Mouse (Mus musculus) cerebellum, adult 9-10 months (tissue): ENCODE results near the gene Ung.

ENCODE experiments used
- DNase-seq: peaks from one replicate; pipeline ENCODE4 v3.0.0; 2022

The Ung gene

GRCm38 (mm10) chr5:114130211-114130605, at the start of gene Ung:
Gene Ung (plus strand): TSS chr5:114130386.
- DNase-seq = peak; percentile 59

GRCm38 (mm10) chr5:114085501-114085900, 44.7 kb upstream of the Ung start:
- peak; percentile 73 for DNase-seq

DNA sequence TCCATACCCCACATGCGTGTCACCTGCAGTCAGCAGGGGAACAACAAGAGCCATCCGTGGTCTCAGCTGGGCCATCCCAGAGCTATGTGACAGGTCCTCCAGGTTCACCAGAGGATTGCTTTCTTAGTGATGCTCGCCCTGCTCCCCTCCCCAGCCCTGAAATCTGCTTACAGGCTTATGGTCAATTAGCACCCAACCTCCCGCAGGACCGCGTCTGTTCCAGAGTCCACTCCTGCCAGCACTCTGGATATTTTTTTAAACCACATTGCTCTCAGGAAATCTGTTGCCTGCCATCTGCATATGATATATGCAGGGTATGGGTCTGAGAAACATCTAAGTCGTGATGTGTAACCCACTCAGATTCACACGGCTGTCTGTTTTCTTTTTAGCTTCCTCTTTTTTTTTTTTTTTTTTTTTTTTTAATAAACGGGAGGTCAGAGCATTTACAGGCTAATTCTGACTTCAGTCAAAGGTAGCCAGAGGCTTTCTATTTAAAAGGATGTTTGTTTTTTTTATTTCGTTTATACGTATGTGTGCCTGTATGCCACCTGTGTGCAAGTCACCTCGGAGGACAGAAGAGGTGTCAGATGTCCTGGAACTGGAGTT, 42.2 kb upstream of the Ung start:
- peak; percentile 82 for DNase-seq

DNA sequence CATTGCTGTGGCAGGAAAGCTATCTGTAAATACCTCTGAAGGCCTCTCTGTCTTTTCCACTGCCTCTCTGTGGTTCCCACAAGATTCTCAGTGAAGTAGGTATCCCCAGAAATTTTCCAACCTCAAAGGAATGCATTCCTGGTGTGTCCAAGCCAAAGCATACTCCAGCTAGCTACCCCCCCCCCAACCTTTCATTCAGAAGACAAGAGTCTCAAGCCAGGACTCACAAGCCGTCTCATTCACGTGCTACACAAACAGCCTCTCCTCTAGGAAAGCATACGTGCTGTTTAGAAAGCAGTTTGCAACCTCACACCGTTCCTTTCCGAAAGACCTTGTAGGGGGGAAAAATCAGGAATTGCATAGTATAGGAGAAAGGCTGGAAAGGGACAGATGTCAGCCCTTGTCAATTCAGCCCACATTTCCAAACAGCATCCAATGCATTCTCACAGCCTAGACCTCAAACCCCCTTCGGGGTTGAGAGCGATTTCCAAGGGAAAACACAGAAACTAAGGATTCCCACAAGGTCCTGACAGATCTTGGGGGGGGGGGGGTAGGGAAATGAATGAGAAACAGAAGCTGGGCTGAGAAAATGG, 39.7 kb upstream of the Ung start:
- DNase-seq = peak; percentile 52

DNA sequence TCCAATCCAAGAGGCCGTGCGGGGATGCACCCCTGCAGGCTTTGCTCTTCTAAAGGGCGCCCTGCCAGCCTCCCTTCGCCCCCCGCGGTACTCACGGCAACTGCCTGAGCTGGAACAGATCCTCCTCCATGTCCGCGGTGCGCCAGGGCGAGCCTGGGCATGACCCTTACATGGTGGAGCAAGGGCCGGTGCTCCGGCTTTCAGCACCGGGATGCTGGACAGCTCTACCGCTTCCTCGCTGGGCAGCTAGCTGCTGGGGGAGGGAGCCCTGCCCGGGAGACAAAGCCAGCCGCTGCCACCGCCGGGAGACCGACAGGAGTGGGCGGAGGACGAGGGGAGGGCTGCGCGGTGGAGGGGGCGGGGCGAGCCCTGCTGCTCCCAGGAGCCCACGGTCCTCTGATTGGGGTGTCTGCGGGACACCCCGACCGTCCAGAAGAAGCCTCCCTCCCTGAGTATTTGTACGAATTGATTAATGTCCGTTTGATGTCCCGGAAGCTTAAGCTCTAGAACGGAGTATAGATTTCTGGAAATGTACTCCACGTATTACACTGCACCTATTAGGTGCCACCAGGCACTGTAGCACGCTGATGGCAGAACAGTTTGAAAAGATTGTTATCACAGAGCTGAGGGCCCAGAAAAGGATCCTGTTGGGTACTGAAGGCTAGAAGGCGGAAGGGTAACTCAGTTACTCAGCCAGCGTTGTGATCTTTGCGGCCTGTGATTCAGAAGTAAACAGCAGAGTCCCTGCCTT, 39.0 kb upstream of the Ung start, which contains the start of gene Svop:
Gene Svop (minus strand): TSS at position 514 of the 751 bp plus-strand sequence.
- peak; percentile 88 for DNase-seq

DNA sequence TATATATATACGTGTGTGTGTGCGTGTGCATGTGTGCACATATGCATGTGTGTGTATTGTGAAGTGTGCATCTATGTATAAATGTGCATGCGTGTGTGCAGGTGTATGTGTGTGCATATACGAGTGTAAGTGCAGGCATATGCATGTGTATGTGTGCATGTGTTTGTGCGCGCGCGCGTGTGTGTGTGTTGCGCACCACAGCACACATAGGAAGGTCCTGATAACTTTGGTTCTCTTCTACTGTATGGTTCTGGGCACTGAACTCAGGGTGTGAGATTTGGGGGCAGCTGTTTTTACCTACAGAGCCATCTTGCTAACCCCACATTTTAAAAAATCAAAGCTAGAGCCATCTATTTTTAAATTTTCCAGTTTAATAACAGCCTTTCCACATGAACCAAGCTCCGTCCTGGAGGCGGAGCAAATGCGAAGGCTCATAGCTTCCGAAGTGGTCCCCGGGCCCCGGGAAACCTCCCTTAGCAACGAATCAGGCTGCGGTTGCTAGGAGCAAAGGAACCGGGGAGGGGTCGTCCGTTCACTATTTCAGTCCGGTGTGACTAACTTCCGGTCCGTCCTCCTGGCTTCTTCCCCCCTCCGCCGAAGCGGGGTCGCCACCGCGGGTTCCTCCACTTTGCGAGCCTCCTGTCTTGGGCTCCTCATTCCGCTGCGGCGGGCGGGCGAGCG, 30.3 kb upstream of the Ung start:
- DNase-seq = peak; percentile 89

- DNase-seq = peak; percentile 55
Measured at GRCm38 (mm10) chr5:114100390-114101099, 29.6 kb upstream of the Ung start.

DNA sequence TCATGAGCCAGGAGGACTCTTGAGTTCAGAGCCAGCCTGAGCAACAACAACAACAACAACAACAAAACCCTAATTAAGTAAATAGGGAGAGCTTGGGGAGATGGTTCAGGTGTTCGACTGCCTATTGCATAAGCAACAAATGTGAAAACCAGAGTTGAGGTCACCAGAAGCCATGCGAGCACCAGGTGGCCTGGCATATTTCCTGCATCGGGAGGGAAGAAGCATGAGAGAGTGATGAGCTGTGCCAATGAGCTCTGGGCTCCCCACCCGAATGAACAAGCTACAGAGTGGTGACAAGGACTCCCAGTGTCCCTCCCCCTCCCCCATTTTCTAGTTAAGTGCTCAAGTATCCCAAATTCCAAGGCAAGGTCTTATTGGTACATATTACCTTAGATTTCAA, 28.3 kb upstream of the Ung start:
- peak; percentile 65 for DNase-seq

DNA sequence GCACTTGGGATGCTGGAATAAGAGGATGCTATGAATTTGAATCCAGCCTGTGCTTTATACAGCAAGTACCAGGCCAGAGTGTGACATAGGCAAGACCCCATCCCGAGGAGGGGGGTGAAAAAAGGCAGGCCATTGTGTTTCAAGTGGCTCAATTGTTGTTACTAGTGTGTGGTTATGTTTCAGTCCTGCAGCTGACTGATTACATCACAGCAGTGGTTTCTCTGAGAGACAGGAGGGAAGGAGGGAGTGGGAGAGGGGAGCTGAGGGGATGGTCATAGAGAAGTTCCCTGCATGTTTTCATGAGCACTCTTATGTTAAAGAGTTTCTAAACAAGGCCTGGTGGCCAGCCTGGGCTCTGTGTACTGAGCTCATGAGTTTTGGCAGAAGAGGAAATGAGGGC, 27.4 kb upstream of the Ung start:
- peak; percentile 45 for DNase-seq

DNA sequence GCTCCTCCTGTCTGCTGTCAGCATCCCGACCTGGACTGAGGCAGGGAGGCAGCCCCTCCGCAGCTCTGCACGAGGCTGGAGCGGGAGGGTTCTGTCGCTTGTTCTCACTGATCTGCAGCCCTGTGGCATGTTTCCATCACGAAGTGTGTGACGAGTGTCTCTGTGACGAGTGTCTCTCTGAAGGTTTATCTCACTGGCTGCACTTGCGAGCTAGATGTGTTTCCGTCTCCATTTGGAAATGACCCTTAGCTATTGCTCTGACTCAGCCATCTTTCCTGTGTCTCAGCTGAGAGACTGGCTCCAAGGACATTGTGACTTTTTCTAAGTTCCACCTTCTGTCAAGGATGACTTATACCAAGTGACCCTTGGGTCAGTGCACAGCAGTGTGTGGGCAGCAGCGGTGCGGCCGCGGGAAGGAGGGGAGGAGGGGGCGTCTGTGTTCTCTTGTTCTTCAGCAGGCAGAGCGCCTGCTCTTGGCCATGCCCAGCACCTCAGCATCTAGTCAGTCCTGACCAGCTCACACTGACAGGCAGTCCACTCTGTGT, 23.7 kb upstream of the Ung start:
- no peak for DNase-seq

GRCm38 (mm10) chr5:114113334-114113733, 16.9 kb upstream of the Ung start:
- no peak for DNase-seq

DNA sequence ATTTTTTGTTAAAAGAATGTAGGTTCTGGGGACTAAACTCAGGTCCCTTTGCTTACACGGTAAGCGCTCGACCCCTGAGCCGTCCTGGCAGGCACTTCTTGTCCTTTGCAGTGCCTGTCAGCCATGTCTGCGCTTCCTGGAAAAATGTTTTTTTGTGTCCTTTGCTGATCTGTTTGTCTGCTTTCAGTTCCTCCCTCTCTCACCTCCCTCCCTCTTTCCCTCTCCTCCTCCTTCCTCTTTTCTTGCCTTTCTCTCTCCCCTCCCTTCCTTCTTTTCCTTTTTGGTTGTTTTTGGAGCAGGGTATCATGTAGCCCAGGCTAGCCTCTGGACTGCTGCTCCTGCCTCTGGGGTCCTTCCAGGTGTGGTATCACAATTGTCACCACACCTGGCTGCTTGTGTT, 15.2 kb upstream of the Ung start:
- no peak for DNase-seq

- DNase-seq = no peak
Measured at GRCm38 (mm10) chr5:114116586-114116985, 13.6 kb upstream of the Ung start.

- DNase-seq = no peak
Measured at GRCm38 (mm10) chr5:114119806-114120205, 10.4 kb upstream of the Ung start.

DNA sequence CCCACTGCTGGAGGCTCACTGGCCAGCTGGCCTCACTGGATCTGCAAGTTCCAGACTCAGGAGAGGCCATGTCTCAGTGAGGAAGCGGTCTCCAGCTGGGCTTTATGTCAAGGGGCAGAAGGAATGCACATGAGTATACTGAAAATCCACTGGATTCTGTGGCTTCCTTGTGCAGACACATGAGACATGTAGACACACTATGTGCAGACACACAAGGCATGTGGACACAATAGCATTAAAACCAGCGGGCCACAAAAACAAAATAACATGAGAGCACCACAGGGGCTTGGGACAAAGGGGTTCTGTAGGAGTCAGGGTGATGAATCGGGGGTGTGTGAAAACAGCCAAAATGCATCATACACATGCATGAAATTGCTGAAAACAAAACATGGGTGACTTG, 4.2 kb upstream of the Ung start:
- DNase-seq = no peak

GRCm38 (mm10) chr5:114126499-114127244, 3.5 kb upstream of the Ung start:
- DNase-seq = no peak

DNA sequence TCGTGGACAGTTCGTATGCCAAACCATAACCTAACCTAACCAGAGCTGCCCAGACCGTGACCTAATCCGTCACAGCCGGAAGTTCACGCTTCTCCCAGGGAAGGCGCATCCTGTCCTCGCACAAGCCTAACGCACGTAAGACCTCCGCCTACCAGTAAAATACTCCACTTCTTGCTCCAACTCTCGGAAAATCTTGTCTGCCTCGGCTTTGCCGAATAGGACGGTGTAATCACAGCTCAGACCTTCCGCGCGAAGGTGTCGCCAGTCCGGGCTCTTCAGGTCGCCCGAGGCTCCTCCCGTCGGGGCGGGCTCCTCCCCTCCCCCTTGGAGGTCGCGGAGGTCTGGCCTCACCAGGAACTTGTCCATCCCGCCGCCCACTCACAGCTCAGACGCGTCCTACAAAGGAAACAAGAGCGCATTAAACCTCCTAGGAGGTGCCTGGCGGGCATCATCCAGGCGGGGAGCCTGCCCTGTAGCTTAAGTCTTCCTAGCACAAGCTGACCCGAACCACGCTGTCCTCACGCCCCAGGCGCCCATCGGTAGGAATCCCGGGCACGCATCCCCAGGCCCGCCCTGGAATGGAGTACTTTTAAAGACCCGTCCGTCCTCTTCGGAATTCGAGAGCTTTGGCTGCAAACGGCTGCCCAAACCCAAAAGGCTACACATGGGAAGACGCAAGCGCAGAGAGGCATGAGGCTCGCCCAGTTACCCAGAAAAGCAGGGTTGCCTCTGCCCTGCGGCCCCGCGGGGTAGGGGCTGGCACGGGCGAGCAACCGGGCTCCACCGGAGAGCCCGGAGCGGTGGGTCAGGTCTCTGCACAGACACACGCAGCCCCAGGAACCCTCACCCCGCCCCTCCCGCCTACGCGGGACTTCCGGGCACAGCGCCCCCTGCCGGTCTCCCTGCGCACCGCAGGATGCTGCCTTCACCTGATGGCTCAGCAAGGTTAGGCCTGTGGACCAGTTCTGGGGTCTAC, 2.5 kb upstream of the Ung start, which contains the start of gene Alkbh2:
Gene Alkbh2 (minus strand): TSS at position 845 of the 976 bp plus-strand sequence.
- DNase-seq = peak; percentile 84

- DNase-seq = no peak
Measured at GRCm38 (mm10) chr5:114129550-114130210, 506 bp upstream of the Ung start.

DNA sequence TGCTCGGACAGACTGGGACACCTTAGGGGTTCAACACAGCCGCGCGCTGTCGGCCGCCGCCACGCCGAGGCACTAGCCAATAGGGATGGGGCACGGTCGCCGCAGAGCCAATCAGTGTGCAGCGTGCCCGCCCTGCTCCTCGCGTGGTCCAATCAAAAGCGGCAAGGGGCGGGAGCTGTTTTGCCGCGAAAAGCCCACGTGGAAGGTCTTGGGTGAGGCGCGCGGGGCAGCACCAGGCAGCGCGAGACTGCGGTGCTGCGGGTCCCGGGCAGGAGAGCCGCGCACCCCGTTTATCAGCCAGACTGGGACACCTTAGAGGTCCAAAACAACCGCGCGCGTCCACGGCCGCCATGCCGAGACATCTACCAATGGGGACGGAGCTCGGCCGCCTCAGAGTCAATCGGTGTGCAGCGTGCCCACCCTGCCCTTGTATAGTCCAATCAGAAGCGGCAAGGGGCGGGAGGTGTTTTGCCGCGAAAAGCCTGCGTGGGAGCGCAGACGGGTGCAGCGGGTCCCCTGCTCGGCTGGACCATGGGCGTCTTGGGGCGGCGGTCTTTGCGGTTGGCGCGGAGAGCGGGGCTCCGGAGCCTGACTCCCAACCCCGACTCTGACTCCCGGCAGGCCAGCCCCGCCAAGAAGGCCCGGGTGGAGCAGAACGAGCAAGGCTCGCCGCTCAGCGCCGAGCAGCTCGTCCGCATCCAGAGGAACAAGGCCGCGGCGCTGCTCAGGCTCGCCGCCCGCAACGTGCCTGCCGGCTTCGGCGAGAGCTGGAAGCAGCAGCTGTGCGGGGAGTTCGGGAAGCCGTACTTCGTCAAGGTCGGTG, 723 bp downstream of the Ung start:
- peak; percentile 92 for DNase-seq
